Mouse (Mus musculus) adrenal gland, adult (tissue): Measurements from ENCODE around the gene Phpt1.

Experiments used
- DNase-seq, 2 experiments: peaks; one replicate each; pipeline ENCODE4 v3.0.0; 2022 to 2023; ENCODE audit warnings: low spot score in 1 of 2; ENCODE audit not compliant: inconsistent age in 2 of 2

Phpt1 gene

GRCm38 (mm10) chr2:25583120-25583481 lies 8.1 kb upstream of the Phpt1 start:
- peak in 1 of 2 experiments; percentile 58 for DNase-seq

GRCm38 (mm10) chr2:25582466-25583119 lies 7.6 kb upstream of the Phpt1 start:
- peak in 1 of 2 experiments; percentile 78 for DNase-seq

- DNase-seq, result no peak
Measured at GRCm38 (mm10) chr2:25581901-25582301, 6.9 kb upstream of the Phpt1 start.

- DNase-seq, result peak; percentile 68 to 90
Measured at GRCm38 (mm10) chr2:25581294-25581864, 6.4 kb upstream of the Phpt1 start, which contains the start of gene Ajm1. TSS of gene Ajm1 (minus strand) at chr2:25581757.

- no peak for DNase-seq
Measured at GRCm38 (mm10) chr2:25580621-25581101, 5.6 kb upstream of the Phpt1 start.

GRCm38 (mm10) chr2:25579737-25580460 lies 4.9 kb upstream of the Phpt1 start:
- peak in 1 of 2 experiments; percentile 80 for DNase-seq

GRCm38 (mm10) chr2:25578796-25579736 lies 4.0 kb upstream of the Phpt1 start:
- peak in 1 of 2 experiments; percentile 48 for DNase-seq

- peak in 1 of 2 experiments; percentile 65 for DNase-seq
Measured at GRCm38 (mm10) chr2:25577951-25578795, 3.1 kb upstream of the Phpt1 start.

- DNase-seq, result peak in 1 of 2 experiments; percentile 36
Measured at GRCm38 (mm10) chr2:25576965-25577891, 2.2 kb upstream of the Phpt1 start.

GRCm38 (mm10) chr2:25576028-25576850 lies 1.2 kb upstream of the Phpt1 start:
- no peak for DNase-seq

GRCm38 (mm10) chr2:25575432-25576027 lies 506 bp upstream of the Phpt1 start:
- peak in 1 of 2 experiments; percentile 83 for DNase-seq

- no peak for DNase-seq
Measured at GRCm38 (mm10) chr2:25574136-25574535, 888 bp downstream of the Phpt1 start.

- DNase-seq, result no peak
Measured at GRCm38 (mm10) chr2:25573068-25573467, 2.0 kb downstream of the Phpt1 start.

GRCm38 (mm10) chr2:25571221-25571620 lies 3.8 kb downstream of the Phpt1 start:
- no peak for DNase-seq

- DNase-seq, result no peak
Measured at GRCm38 (mm10) chr2:25569323-25569722, 5.7 kb downstream of the Phpt1 start.

- DNase-seq, result peak in 1 of 2 experiments; percentile 75
Measured at GRCm38 (mm10) chr2:25568473-25569019, 6.5 kb downstream of the Phpt1 start.

- no peak for DNase-seq
Measured at GRCm38 (mm10) chr2:25566558-25566957, 8.5 kb downstream of the Phpt1 start.
